In genomic region chr8:6813816-6814215, GRCm38 (mm10) we compare ENCODE assay signal across 16 mouse cellular contexts.
"Had no signal": no experiment of that assay in that cellular context is flagged by ENCODE, and none has a peak within 500 bp of the region (broad histone marks: within the 10 kb centered on the region; RNA-seq: fewer than 3 reads in every experiment).

No protein-coding gene starts in this region.

- H3K36me3 ChIP-seq: limb, embryonic 12.5 days; liver, embryonic 15.5 days; midbrain, embryonic 12.5 days; neural tube, embryonic 15.5 days had no signal

- H3K9ac ChIP-seq: limb, embryonic 12.5 days; liver, embryonic 15.5 days; midbrain, embryonic 12.5 days; neural tube, embryonic 15.5 days had no signal

- H3K9me3 ChIP-seq: limb, embryonic 12.5 days; liver, embryonic 15.5 days; midbrain, embryonic 12.5 days; neural tube, embryonic 15.5 days had no signal

- H3K27ac ChIP-seq: limb, embryonic 12.5 days; liver, embryonic 15.5 days; macrophage; midbrain, embryonic 12.5 days; neural tube, embryonic 15.5 days; stomach, postnatal 0 days had no signal

- H3K4me3 ChIP-seq: limb, embryonic 12.5 days; liver, embryonic 15.5 days; megakaryocyte, embryonic 14.5 days; midbrain, embryonic 12.5 days; neural tube, embryonic 15.5 days had no signal

- H3K27me3 ChIP-seq: limb, embryonic 12.5 days; liver, embryonic 15.5 days; megakaryocyte, embryonic 14.5 days; midbrain, embryonic 12.5 days; neural tube, embryonic 15.5 days had no signal

- DNase-seq: kidney, adult 8-10 months; layer of hippocampus, adult 9-11 months; layer of hippocampus, postnatal 36 days; liver; lung, adult 2 months; lung, postnatal 10 days; right cerebral cortex, adult 18-20 months; right cerebral cortex, postnatal 25 days; thymus, postnatal 4 days had no signal

- H3K4me2 ChIP-seq: limb, embryonic 12.5 days; liver, embryonic 15.5 days; midbrain, embryonic 12.5 days; neural tube, embryonic 15.5 days had no signal

- H3K4me1 ChIP-seq: limb, embryonic 12.5 days; liver, embryonic 15.5 days; megakaryocyte, embryonic 14.5 days; midbrain, embryonic 12.5 days; neural tube, embryonic 15.5 days had no signal
